Mouse (Mus musculus): Measurements from ENCODE around the gene Vsig10. TPM values are rescaled to one million over a fixed set of nuclear protein-coding genes. Genes with fewer than 3 reads are reported as not detected.
A peak's percentile ranks its signal among the peaks of the same experiment; 100 is the strongest.
"Not testable (repeated sequence)": the region's sequence is repeated elsewhere in the genome, so short reads cannot be mapped to it uniquely, and the experiment has no call there.

Vsig10 gene
- polyA plus RNA-seq, 1 experiment from 2014 or later = 6.1 TPM

DNA sequence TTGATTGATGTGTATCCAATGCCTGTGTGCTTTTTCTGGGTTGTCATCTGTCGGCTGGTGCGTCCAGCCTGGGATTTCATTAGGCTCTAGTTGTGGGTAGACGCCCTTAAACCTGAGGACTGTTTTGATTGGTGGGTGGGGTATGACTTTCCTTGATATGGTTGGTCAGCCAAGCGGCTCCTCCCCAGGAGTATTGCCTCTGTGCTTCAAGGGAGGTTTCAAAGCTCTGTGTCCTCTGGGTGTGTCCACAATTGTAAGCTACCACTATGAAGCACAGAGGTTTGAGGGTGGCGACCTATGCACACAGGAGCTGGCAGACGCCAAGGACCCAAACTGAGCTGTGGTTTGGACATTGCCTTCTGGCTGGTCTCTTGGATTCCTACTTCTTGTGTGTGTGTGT lies 26.3 kb upstream of the Vsig10 start:
- H3K4me1 ChIP-seq (ENCODE audit: control insufficient read depth, insufficient read depth, low read length) = peaks cover 7% of the 10 kb centered on the region
- no peak overlapping the region for H3K27ac ChIP-seq (ENCODE audit: low read length)
- no peak overlapping the region for H3K9ac ChIP-seq (ENCODE audit: low read length)
- no peak overlapping the region for H3K4me2 ChIP-seq (ENCODE audit: low read depth, low read length)
- ATAC-seq (replicated peaks; ENCODE audit: extremely low read depth, insufficient read depth, low FRiP score) = no peak
- WGBS = 65% methylated on average over 6 of the region's 6 CpGs
- no peaks in the 10 kb centered on the region for H3K27me3 ChIP-seq (ENCODE audit: control insufficient read depth, insufficient read depth, low read length)
- H3K4me3 ChIP-seq (ENCODE audit: low read length) = no peak overlapping the region
- no peaks in the 10 kb centered on the region for H3K36me3 ChIP-seq (ENCODE audit: control insufficient read depth, insufficient read depth)
- 0 out of 2 replicates have a peak, but pooled peaks cover 6% of the 10 kb centered on the region for H3K9me3 ChIP-seq (replicated peaks; ENCODE audit: control insufficient read depth, low read length)

DNA sequence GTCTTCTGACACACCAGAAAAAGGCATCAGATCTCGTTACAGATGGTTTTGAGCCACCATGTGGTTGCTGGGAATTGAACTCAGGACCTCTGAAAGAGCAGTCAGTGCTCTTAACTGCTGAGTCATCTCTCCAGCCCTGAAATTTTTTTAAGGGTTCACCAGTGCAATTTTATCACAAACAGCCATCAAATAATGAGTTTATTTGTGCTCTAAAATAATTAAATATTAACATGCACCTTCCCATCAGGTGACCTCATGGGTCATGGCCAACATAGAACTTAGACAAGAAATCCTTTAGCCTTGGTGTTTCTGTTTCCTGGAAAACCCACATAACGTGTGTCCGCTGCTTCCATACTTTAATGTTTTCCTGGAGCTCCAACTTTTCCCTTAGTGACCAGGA lies 25.1 kb upstream of the Vsig10 start:
- not testable (repeated sequence) for H3K4me1 ChIP-seq (ENCODE audit: control insufficient read depth, insufficient read depth, low read length); H3K9me3 ChIP-seq (replicated peaks; ENCODE audit: control insufficient read depth, low read length); H3K9ac ChIP-seq (ENCODE audit: low read length); H3K4me2 ChIP-seq (ENCODE audit: low read depth, low read length); ATAC-seq (replicated peaks; ENCODE audit: extremely low read depth, insufficient read depth, low FRiP score); H3K36me3 ChIP-seq (ENCODE audit: control insufficient read depth, insufficient read depth); H3K27ac ChIP-seq (ENCODE audit: low read length); H3K27me3 ChIP-seq (ENCODE audit: control insufficient read depth, insufficient read depth, low read length); H3K4me3 ChIP-seq (ENCODE audit: low read length)
- WGBS = 80% methylated on average over 3 of the region's 3 CpGs

DNA sequence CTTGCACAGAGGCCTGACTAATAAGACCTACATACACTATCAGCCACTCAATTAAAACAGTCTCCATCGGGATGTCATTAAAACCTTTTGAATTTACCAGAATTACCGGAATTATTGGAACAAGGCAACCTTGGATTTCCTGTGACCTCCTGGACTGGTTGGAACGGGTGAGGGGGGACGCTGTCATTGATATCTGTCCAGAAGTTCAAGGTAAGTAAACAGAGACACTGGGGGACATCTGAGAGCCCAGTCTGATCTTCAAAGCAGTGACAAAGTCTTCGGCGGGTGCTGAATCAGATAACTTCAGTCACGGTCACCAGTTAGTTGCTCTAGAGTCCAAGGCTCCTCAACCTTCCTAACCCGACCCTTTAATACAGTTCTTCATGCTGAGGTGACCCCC lies 23.9 kb upstream of the Vsig10 start:
- H3K4me2 ChIP-seq (ENCODE audit: low read depth, low read length) = no peak overlapping the region
- no peaks in the 10 kb centered on the region for H3K4me1 ChIP-seq (ENCODE audit: control insufficient read depth, insufficient read depth, low read length)
- H3K36me3 ChIP-seq (ENCODE audit: control insufficient read depth, insufficient read depth) = no peaks in the 10 kb centered on the region
- WGBS = 90% methylated on average over 8 of the region's 8 CpGs
- H3K4me3 ChIP-seq (ENCODE audit: low read length) = no peak overlapping the region
- no peak for ATAC-seq (replicated peaks; ENCODE audit: extremely low read depth, insufficient read depth, low FRiP score)
- no peak overlapping the region for H3K27ac ChIP-seq (ENCODE audit: low read length)
- no peaks in the 10 kb centered on the region for H3K27me3 ChIP-seq (ENCODE audit: control insufficient read depth, insufficient read depth, low read length)
- 0 out of 2 replicates have a peak, but pooled peaks cover 5% of the 10 kb centered on the region for H3K9me3 ChIP-seq (replicated peaks; ENCODE audit: control insufficient read depth, low read length)
- no peak overlapping the region for H3K9ac ChIP-seq (ENCODE audit: low read length)

DNA sequence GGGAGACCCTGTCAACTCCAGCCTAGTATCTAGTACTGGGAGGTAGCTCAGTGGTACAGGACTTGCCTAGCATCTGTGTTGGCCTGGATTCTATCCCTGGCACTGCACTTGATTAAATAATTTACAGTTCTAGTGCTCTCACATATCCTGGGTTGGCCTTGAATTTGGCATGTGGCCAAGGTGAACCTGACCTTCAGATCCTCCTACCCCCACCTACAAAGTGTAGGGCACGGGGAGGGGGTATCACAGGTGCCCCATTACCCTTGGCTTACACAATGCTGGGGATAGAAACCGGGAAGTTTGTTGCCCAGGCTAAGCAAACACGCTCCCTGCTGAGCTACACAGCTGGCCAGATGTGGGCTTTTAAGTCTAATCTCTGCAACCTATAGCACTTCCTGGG lies 16.0 kb upstream of the Vsig10 start:
- no peak for ATAC-seq (replicated peaks; ENCODE audit: extremely low read depth, insufficient read depth, low FRiP score)
- Histone ChIP-seq H3K9ac (ENCODE audit: low read length) (0 out of 2 replicates have a peak overlapping the region, but pooled peaks have one; percentile 16), H3K9me3 (replicated peaks; ENCODE audit: control insufficient read depth, low read length) (0 out of 2 replicates have a peak, but pooled peaks cover 2% of the 10 kb centered on the region), H3K27me3 (ENCODE audit: control insufficient read depth, insufficient read depth, low read length) (no peaks in the 10 kb centered on the region), H3K4me1 (ENCODE audit: control insufficient read depth, insufficient read depth, low read length) (peaks cover 5% of the 10 kb centered on the region), H3K27ac (ENCODE audit: low read length) (no peak overlapping the region), H3K4me3 (ENCODE audit: low read length) (no peak overlapping the region), H3K36me3 (ENCODE audit: control insufficient read depth, insufficient read depth) (no peaks in the 10 kb centered on the region), H3K4me2 (ENCODE audit: low read depth, low read length) (no peak overlapping the region)
- WGBS = 55% methylated on average over 3 of the region's 3 CpGs

DNA sequence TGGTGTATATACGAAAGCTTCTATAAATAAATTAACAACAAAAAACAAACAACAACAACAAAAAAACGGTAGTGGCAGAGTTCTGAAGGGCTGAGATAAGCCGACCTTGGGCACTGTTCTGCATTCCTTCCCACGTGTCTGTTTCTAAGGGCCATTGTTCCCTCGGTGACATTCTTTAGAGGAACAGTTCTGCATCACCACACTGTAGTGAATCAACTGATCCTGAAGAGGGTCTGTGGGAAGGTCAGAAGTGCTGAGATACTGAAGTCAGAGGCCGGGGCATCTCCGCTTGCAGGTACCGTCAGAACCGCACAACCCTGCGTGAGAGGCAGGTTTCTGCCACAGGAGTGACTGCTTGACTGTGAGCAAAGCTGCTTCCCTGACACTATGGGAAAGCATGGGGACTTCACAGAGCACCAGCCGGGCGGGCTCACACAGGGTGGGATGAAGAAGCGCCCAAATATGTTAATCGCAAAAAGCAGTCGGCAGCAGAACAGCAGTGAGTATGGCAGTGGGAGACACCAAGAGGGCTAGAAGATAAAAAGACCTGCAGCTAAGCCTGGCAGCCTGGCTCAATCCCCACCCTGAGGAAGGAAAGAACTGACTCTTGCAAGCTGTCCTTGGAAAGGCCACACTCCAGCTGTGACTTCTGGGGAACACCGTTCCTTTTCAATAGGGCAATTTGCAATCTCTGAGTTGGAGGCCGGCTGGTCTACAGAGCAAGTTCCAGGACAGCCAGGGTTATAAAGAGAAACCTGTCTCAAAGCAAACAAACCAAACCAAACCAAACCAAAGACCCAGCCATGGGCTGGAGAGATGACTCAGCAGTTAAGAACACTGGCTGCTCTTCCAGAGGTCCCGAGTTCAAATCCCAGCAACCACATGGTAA lies 14.9 kb upstream of the Vsig10 start:
- H3K9me3 ChIP-seq (replicated peaks; ENCODE audit: control insufficient read depth, low read length) = 0 out of 2 replicates have a peak, but pooled peaks cover 2% of the 10 kb centered on the region
- 40% methylated on average over 18 of the region's 18 CpGs for WGBS
- ATAC-seq (replicated peaks; ENCODE audit: extremely low read depth, insufficient read depth, low FRiP score) = no peak
- no peaks in the 10 kb centered on the region for H3K36me3 ChIP-seq (ENCODE audit: control insufficient read depth, insufficient read depth)
- no peak overlapping the region for H3K4me2 ChIP-seq (ENCODE audit: low read depth, low read length)
- H3K27ac ChIP-seq (ENCODE audit: low read length) = no peak overlapping the region
- H3K9ac ChIP-seq (ENCODE audit: low read length) = no peak overlapping the region
- H3K27me3 ChIP-seq (ENCODE audit: control insufficient read depth, insufficient read depth, low read length) = no peaks in the 10 kb centered on the region
- H3K4me3 ChIP-seq (ENCODE audit: low read length) = no peak overlapping the region
- H3K4me1 ChIP-seq (ENCODE audit: control insufficient read depth, insufficient read depth, low read length) = peaks cover 5% of the 10 kb centered on the region

DNA sequence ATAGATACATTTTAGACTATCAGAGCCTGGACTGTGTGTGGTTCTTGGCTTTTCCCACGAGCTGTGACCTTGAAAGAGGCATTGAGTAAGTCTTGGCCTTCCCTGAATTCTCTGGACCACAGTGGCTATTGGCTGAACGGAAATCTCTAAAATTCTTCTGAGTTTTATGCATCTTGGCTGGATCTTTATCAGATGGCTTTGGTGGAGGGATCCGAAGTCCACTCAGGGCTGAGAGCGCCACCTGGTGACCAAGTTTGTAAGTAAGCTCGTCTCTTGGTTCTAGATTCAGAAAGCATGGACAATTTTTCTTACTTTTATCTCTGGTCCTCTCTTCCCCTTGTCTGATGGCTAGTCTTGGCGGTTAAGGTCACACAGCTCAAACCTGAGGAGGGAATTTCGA lies 13.9 kb upstream of the Vsig10 start:
- Histone ChIP-seq H3K4me2 (ENCODE audit: low read depth, low read length) (no peak overlapping the region), H3K27ac (ENCODE audit: low read length) (no peak overlapping the region), H3K9ac (ENCODE audit: low read length) (no peak overlapping the region), H3K4me1 (ENCODE audit: control insufficient read depth, insufficient read depth, low read length) (peaks cover 5% of the 10 kb centered on the region), H3K36me3 (ENCODE audit: control insufficient read depth, insufficient read depth) (no peaks in the 10 kb centered on the region), H3K4me3 (ENCODE audit: low read length) (no peak overlapping the region), H3K9me3 (replicated peaks; ENCODE audit: control insufficient read depth, low read length) (0 out of 2 replicates have a peak, but pooled peaks cover 2% of the 10 kb centered on the region), H3K27me3 (ENCODE audit: control insufficient read depth, insufficient read depth, low read length) (no peaks in the 10 kb centered on the region)
- ATAC-seq (replicated peaks; ENCODE audit: extremely low read depth, insufficient read depth, low FRiP score) = no peak
- WGBS = 70% methylated on average over 7 of the region's 7 CpGs

DNA sequence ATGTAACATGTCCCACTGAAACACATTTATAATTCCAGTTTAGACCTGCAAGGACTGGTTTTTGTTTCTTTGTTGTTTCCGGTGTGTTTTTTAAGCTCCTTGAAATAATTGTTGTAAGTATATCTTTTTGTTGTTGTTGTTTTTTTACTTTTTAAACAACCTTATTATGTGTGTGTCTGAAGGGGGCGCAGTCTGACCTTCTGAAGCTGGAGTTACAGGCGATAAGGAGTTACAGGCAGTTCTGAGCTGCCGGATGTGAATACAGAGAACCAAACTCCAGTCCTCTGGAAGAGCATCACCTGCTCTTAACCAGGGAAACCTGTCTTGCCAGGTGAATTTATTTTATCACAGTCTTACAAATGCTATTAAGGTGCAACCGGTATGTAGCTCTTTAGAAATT lies 13.1 kb upstream of the Vsig10 start:
- no peak for ATAC-seq (replicated peaks; ENCODE audit: extremely low read depth, insufficient read depth, low FRiP score)
- Histone ChIP-seq H3K9me3 (replicated peaks; ENCODE audit: control insufficient read depth, low read length) (0 out of 2 replicates have a peak, but pooled peaks cover 2% of the 10 kb centered on the region), H3K27ac (ENCODE audit: low read length) (no peak overlapping the region), H3K36me3 (ENCODE audit: control insufficient read depth, insufficient read depth) (no peaks in the 10 kb centered on the region), H3K4me1 (ENCODE audit: control insufficient read depth, insufficient read depth, low read length) (peaks cover 5% of the 10 kb centered on the region), H3K9ac (ENCODE audit: low read length) (no peak overlapping the region), H3K27me3 (ENCODE audit: control insufficient read depth, insufficient read depth, low read length) (no peaks in the 10 kb centered on the region), H3K4me3 (ENCODE audit: low read length) (no peak overlapping the region), H3K4me2 (ENCODE audit: low read depth, low read length) (no peak overlapping the region)
- WGBS = 86% methylated on average over 5 of the region's 5 CpGs

DNA sequence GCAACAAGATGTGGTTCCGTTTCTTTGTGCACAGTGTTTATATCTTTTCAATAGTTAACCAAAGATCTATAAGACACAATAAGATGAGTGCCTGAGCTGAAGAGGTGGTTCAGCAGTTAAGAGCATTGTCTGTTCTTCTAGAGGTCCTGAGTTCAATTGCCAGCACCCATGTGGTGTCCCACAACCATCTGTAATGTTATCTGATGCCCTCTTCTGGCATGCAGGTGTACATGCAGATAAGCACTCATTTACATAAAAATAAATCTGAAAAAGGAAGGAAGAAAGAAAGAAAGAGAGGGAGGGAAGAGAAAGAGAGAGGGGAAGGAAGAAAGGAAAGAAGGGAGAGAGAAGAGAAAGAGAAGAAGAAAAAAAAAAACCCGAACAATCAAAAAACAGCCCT lies 12.1 kb upstream of the Vsig10 start:
- no peaks in the 10 kb centered on the region for H3K27me3 ChIP-seq (ENCODE audit: control insufficient read depth, insufficient read depth, low read length)
- no peak for ATAC-seq (replicated peaks; ENCODE audit: extremely low read depth, insufficient read depth, low FRiP score)
- no peak overlapping the region for H3K4me3 ChIP-seq (ENCODE audit: low read length)
- 89% methylated on average over 2 of the region's 2 CpGs for WGBS
- H3K9me3 ChIP-seq (replicated peaks; ENCODE audit: control insufficient read depth, low read length) = 0 out of 2 replicates have a peak, but pooled peaks cover 2% of the 10 kb centered on the region
- no peak overlapping the region for H3K27ac ChIP-seq (ENCODE audit: low read length)
- no peaks in the 10 kb centered on the region for H3K36me3 ChIP-seq (ENCODE audit: control insufficient read depth, insufficient read depth)
- no peak overlapping the region for H3K4me2 ChIP-seq (ENCODE audit: low read depth, low read length)
- H3K4me1 ChIP-seq (ENCODE audit: control insufficient read depth, insufficient read depth, low read length) = peaks cover 5% of the 10 kb centered on the region
- no peak overlapping the region for H3K9ac ChIP-seq (ENCODE audit: low read length)

DNA sequence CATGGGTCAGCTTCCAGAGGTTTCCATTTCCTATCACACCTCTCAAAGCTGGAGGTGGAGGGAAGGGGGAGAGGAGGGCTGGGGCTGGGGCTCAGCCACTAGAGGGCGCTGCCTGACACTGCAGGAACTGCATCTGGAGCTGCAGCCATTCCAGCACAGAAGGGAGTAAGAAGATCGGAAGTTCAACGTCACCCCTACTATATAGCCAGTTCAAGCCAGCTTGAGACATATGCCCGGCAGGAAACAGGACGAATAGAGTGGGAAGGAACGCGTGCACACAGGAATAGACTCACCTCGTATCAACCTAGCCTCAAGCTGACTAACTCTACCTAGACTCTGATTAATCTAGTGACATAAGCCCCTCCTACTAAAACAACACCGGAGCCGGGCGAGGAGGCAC lies 11.2 kb upstream of the Vsig10 start:
- H3K27me3 ChIP-seq (ENCODE audit: control insufficient read depth, insufficient read depth, low read length) = no peaks in the 10 kb centered on the region
- H3K36me3 ChIP-seq (ENCODE audit: control insufficient read depth, insufficient read depth) = no peaks in the 10 kb centered on the region
- 0 out of 2 replicates have a peak, but pooled peaks cover 2% of the 10 kb centered on the region for H3K9me3 ChIP-seq (replicated peaks; ENCODE audit: control insufficient read depth, low read length)
- peaks cover 5% of the 10 kb centered on the region for H3K4me1 ChIP-seq (ENCODE audit: control insufficient read depth, insufficient read depth, low read length)
- H3K4me3 ChIP-seq (ENCODE audit: low read length) = no peak overlapping the region
- no peak overlapping the region for H3K9ac ChIP-seq (ENCODE audit: low read length)
- no peak overlapping the region for H3K27ac ChIP-seq (ENCODE audit: low read length)
- 26% methylated on average over 11 of the region's 11 CpGs for WGBS
- H3K4me2 ChIP-seq (ENCODE audit: low read depth, low read length) = no peak overlapping the region
- ATAC-seq (replicated peaks; ENCODE audit: extremely low read depth, insufficient read depth, low FRiP score) = 0 out of 2 replicates have a peak, but pooled peaks have one; percentile 26
